Mouse (Mus musculus): ENCODE measurements around the gene Gpc5.

- TF ChIP-seq UBTF (IDR thresholded peaks at IDR 0.05; ENCODE audit: low read depth, low read length) = no peak
- no peak for TF ChIP-seq POLR2A (IDR thresholded peaks at IDR 0.05; ENCODE audit: low read depth, low read length)
- TF ChIP-seq USF1 (IDR thresholded peaks at IDR 0.05; ENCODE audit: low read depth, low read length) = no peak
- no peak for TF ChIP-seq EP300 (IDR thresholded peaks at IDR 0.05; ENCODE audit: low read length)
- no peak for TF ChIP-seq JUND (conservative IDR thresholded peaks at IDR 0.05; ENCODE audit: low read depth, low read length)
Measured at GRCm38 (mm10) chr14:115580466-115581255, 488.6 kb downstream of the Gpc5 start.

Measured in CH12.LX (cell line).